Mouse (Mus musculus) ES-E14 (cell line): ENCODE measurements at regions not wholly inside any gene's neighbourhood (a gene's known extent, or its start where the extent isn't known, plus 50 kb on each side); places are given as distances from the start of the nearest gene placed in this dataset.

Experiments
- CHD2 ChIP-seq: IDR thresholded peaks from 2 replicates; pipeline ENCODE4 v1.6.1; 2014; ENCODE audit warnings: mild to moderate bottlenecking, low read depth, low read length, inconsistent platforms
- HCFC1 ChIP-seq: IDR thresholded peaks from 2 replicates; pipeline ENCODE4 v1.6.1; 2012; ENCODE audit warnings: low read length, inconsistent platforms, borderline replicate concordance; ENCODE audit not compliant: insufficient read depth
- ZC3H11A ChIP-seq: IDR thresholded peaks from 2 replicates; pipeline ENCODE4 v1.6.1; 2012; ENCODE audit warnings: low read depth, mild to moderate bottlenecking, inconsistent platforms, low read length, borderline replicate concordance

- TF ChIP-seq CHD2 (no peak), ZC3H11A (no peak), HCFC1 (no peak)
Measured at GRCm38 (mm10) chr12:32533641-32534040, 155.1 kb downstream of the Ccdc71l start.
